Mouse (Mus musculus) kidney, adult 8-10 months (tissue): Measurements from ENCODE around the gene Sec22a.

ENCODE experiments used
- DNase-seq, 2 experiments: peaks; one replicate each; pipeline ENCODE4 v3.0.0; 2022

Gene Sec22a

GRCm38 (mm10) chr16:35309634-35310033 lies 54.1 kb downstream of the Sec22a start:
- DNase-seq, result peak; percentile 18 to 39

GRCm38 (mm10) chr16:35308486-35309143 lies 55.1 kb downstream of the Sec22a start:
- no peak for DNase-seq

- no peak for DNase-seq
Observed at GRCm38 (mm10) chr16:35308016-35308415, 55.7 kb downstream of the Sec22a start.

- no peak for DNase-seq
Observed at GRCm38 (mm10) chr16:35307331-35307730, 56.4 kb downstream of the Sec22a start.

- DNase-seq, result no peak
Observed at GRCm38 (mm10) chr16:35306631-35307030, 57.1 kb downstream of the Sec22a start.

GRCm38 (mm10) chr16:35305226-35305625 lies 58.5 kb downstream of the Sec22a start:
- no peak for DNase-seq

- DNase-seq, result no peak
Observed at GRCm38 (mm10) chr16:35304416-35304815, 59.3 kb downstream of the Sec22a start.

- no peak for DNase-seq
Observed at GRCm38 (mm10) chr16:35303721-35304120, 60.0 kb downstream of the Sec22a start.

GRCm38 (mm10) chr16:35302441-35303280 lies 61.1 kb downstream of the Sec22a start:
- no peak for DNase-seq

- DNase-seq, result no peak
Observed at GRCm38 (mm10) chr16:35300156-35300555, 63.6 kb downstream of the Sec22a start.

- no peak for DNase-seq
Observed at GRCm38 (mm10) chr16:35297786-35298185, 65.9 kb downstream of the Sec22a start.

- DNase-seq, result no peak
Observed at GRCm38 (mm10) chr16:35287244-35287643, 76.5 kb downstream of the Sec22a start.

GRCm38 (mm10) chr16:35285821-35286220 lies 77.9 kb downstream of the Sec22a start:
- DNase-seq, result no peak

GRCm38 (mm10) chr16:35282456-35282855 lies 81.3 kb downstream of the Sec22a start:
- no peak for DNase-seq

- no peak for DNase-seq
Observed at GRCm38 (mm10) chr16:35278166-35278565, 85.6 kb downstream of the Sec22a start.

- DNase-seq, result no peak
Observed at GRCm38 (mm10) chr16:35272417-35272816, 91.3 kb downstream of the Sec22a start.

GRCm38 (mm10) chr16:35271572-35271971 lies 92.1 kb downstream of the Sec22a start:
- DNase-seq, result no peak

GRCm38 (mm10) chr16:35270945-35271344 lies 92.8 kb downstream of the Sec22a start:
- DNase-seq, result no peak

- DNase-seq, result peak; percentile 78 to 88
Observed at GRCm38 (mm10) chr16:35270353-35270934, 93.3 kb downstream of the Sec22a start.
